Mouse (Mus musculus) heart, embryonic 16.5 days (tissue): Measurements from ENCODE around the gene 1600012H06Rik. TPM values are rescaled to one million over a fixed set of nuclear protein-coding genes. Genes with fewer than 3 reads are reported as not detected.
"Not testable (repeated sequence)": the region's sequence is repeated elsewhere in the genome, so short reads cannot be mapped to it uniquely, and the experiment has no call there.

ENCODE experiments used
- ATAC-seq: fragments of 200-750 bp; cut with Nextera tagmentation; replicated peaks from 2 replicates; pipeline ENCODE4 v1.8.0; 2017; ENCODE audit warnings: moderate number of reproducible peaks; ENCODE audit not compliant: insufficient read depth, low FRiP score; ENCODE audit errors: extremely low read depth
- H3K27ac ChIP-seq: fragments of 300-500 bp; sonication (generic); 2 replicates; pipeline ENCODE4 v1.5.1; 2014; ENCODE audit warnings: mild to moderate bottlenecking, low read length, control low read depth, moderate library complexity
- H3K27me3 ChIP-seq: fragments of 300-500 bp; sonication (generic); 2 replicates; pipeline ENCODE4 v1.6.1; 2014; ENCODE audit warnings: low read length, mixed read lengths; ENCODE audit not compliant: control insufficient read depth, insufficient read depth
- H3K36me3 ChIP-seq: fragments of 300-500 bp; sonication (generic); 2 replicates; pipeline ENCODE4 v1.6.1; 2014; ENCODE audit not compliant: control insufficient read depth, insufficient read depth
- H3K4me1 ChIP-seq: fragments of 300-500 bp; sonication (generic); 2 replicates; pipeline ENCODE4 v1.6.1; 2014; ENCODE audit warnings: low read length, mixed read lengths; ENCODE audit not compliant: control insufficient read depth, insufficient read depth
- H3K4me2 ChIP-seq: fragments of 300-500 bp; sonication (generic); 2 replicates; pipeline ENCODE4 v1.6.1; 2014; ENCODE audit warnings: low read depth, mild to moderate bottlenecking, control low read depth, low read length
- H3K4me3 ChIP-seq: fragments of 300-500 bp; sonication (generic); 2 replicates; pipeline ENCODE4 v1.5.1; 2014; ENCODE audit warnings: mild to moderate bottlenecking, control low read depth, low read length
- H3K9ac ChIP-seq: fragments of 300-500 bp; sonication (generic); 2 replicates; pipeline ENCODE4 v1.6.1; 2014; ENCODE audit warnings: low read length, control low read depth
- H3K9me3 ChIP-seq: fragments of 300-500 bp; sonication (generic); replicated peaks from 2 replicates; pipeline ENCODE4 v1.6.1; 2016; ENCODE audit warnings: low read length; ENCODE audit not compliant: control insufficient read depth
- WGBS: fragments of 180-500 bp; shearing (Covaris S2); extraction: QIAGEN DNeasy Blood & Tissue Kit; methylation state at CpG from one replicate; pipeline ENCODE4 v1.1.7; 2014; 5-methylcytosine and 5-hydroxymethylcytosine counted together
- polyA plus RNA-seq: library from polyadenylated mRNA; unstranded; fragments of >200 nt; fragmentation: Nextera tagmentation; extraction: Ambion mirVana; gene quantifications from 2 replicates; pipeline ENCODE4 v1.2.1, GENCODE M21; 2015

1600012H06Rik gene
- polyA plus RNA-seq, 1 experiment from 2014 or later, result 30.2 TPM

DNA sequence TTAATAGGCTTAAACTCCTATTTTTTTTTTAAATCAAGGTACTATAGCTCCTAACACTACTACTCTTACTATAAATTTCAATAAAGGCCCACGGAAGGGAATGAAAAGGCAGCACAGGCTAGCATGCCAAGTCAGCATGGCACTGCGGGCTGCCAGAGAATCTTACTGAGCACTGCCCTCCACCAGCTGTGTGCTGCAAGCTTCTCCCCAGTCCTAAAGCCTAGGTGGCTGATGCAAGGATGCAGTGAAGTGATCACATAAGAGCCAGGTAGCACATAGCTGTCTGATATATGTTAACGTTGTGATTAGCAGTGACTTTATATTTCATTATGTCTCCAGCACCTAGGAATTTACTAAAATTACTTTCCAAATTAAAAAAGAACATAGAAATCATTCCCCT lies 17.0 kb downstream of the 1600012H06Rik start:
- Histone ChIP-seq H3K4me1 (peaks cover 8% of the 10 kb centered on the region), H3K4me3 (peak overlapping the region; percentile 36), H3K9me3 (no peaks in the 10 kb centered on the region), H3K9ac (peak overlapping the region; percentile 66), H3K36me3 (peaks cover 4% of the 10 kb centered on the region; the same call in 1 of the 2 replicates), H3K4me2 (peak overlapping the region; percentile 66), H3K27me3 (no peaks in the 10 kb centered on the region), H3K27ac (no peak overlapping the region)
- 28% methylated on average over 3 of the region's 3 CpGs for WGBS
- no peak for ATAC-seq

DNA sequence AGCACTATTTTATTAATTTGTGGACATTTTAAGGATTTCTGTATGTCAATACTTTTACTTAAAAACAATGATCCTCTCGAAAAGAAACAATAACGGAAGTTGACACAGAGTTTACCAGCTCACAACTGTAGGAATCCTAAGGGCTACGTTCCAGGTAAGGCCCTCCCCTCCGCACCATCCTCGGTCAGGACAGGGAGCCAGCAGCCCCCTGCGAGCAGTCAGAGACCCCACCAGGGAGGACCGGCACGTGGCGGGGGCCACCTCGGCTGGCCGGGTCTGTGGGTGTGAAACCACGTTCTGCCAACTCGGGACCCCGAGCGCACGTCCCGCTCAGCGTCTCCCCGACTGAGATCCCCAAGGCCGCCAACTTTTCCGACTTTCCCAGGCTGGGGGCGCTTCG lies 17.5 kb downstream of the 1600012H06Rik start:
- peak; percentile 23 for ATAC-seq
- H3K4me2 ChIP-seq, result peak overlapping the region; percentile 96
- H3K9ac ChIP-seq, result peak overlapping the region; percentile 86
- peaks cover 8% of the 10 kb centered on the region for H3K4me1 ChIP-seq
- WGBS, result 0% methylated on average over 19 of the region's 23 CpGs
- peaks cover 4% of the 10 kb centered on the region; the same call in 1 of the 2 replicates for H3K36me3 ChIP-seq
- H3K9me3 ChIP-seq, result no peaks in the 10 kb centered on the region
- H3K27ac ChIP-seq, result peak overlapping the region; percentile 80; the same call in 1 of the 2 replicates
- H3K4me3 ChIP-seq, result peak overlapping the region; percentile 84
- H3K27me3 ChIP-seq, result no peaks in the 10 kb centered on the region

DNA sequence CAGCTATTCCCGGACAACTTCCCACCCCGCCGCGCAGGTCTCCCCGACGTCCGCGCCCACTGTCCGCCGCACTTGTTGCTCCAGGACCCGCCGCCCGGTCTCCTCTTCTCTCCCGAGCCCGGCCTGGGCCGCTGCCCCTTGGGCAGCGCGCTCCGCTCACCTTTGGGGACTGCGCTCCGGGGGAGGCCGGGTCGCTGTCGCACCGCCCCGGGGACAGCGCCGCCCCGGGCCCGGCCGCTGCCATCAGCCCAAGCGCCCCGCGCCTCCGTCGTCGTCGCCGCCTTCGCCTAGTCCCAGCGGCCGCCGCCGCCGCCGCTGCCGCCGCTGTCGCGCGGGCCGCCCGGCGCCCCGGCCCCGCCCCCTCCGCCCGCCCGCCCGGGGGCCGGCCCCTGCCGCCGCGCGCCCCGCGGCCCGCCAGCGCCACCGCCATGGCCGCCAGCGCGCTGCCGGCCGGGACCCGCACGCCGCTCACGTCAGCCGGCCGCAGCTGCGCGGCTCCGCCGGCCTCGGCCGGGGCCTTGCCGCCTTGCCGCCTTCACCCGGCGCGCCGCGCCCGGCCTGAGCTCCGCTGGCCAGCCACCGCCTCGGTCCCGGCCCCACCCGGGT lies 18.1 kb downstream of the 1600012H06Rik start, which contains the start of gene Phf10:
Phf10 (minus strand) TSS at position 323 of the 606 bp plus-strand sequence.
- H3K27ac ChIP-seq, result peak within 1 kb of the TSS; percentile 80
- not testable (repeated sequence) for H3K9me3 ChIP-seq, H3K4me1 ChIP-seq, H3K27me3 ChIP-seq, H3K36me3 ChIP-seq
- H3K4me3 ChIP-seq, result peak within 1 kb of the TSS; percentile 84
- peak; percentile 82 for ATAC-seq
- under 1% methylated on average over 37 of the region's 100 CpGs for WGBS
- H3K4me2 ChIP-seq, result peak within 1 kb of the TSS; percentile 96
- peak within 1 kb of the TSS; percentile 86 for H3K9ac ChIP-seq

DNA sequence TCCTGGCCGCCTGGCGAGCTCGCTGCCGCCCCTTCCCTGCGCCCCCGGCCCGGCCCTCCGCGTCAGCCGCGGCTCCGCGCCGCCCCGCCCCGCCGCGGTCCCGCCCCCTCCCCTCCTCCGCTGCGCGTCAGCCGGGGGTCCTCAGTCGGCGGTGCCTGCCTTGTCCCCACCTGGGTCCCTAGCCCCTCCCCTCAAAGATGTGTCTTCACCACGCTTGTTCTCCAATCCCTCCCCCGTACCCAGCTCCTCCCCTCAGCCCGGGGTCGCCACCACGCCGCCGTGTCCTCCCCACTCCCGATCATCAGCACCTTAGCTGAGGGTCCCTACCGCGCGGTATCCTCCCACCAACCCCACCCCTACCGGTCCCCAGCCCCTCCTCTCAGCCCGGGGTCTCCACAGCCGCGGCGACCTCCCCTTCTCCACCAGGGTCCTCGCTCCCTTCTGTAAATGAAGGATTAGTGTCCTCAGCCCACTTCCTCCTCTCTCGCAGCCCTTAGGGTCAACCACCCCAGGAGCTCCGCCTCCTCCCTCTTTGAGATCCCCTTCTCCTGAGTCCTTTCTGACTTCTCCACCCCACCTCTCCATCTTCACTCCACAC lies 18.7 kb downstream of the 1600012H06Rik start:
- no CpG with 5 or more reads among the region's 44 CpGs for WGBS
- not testable (repeated sequence) for H3K9me3 ChIP-seq, H3K4me3 ChIP-seq, H3K36me3 ChIP-seq, H3K9ac ChIP-seq, H3K4me2 ChIP-seq, H3K27me3 ChIP-seq, H3K27ac ChIP-seq, H3K4me1 ChIP-seq
- peak; percentile 81 for ATAC-seq

DNA sequence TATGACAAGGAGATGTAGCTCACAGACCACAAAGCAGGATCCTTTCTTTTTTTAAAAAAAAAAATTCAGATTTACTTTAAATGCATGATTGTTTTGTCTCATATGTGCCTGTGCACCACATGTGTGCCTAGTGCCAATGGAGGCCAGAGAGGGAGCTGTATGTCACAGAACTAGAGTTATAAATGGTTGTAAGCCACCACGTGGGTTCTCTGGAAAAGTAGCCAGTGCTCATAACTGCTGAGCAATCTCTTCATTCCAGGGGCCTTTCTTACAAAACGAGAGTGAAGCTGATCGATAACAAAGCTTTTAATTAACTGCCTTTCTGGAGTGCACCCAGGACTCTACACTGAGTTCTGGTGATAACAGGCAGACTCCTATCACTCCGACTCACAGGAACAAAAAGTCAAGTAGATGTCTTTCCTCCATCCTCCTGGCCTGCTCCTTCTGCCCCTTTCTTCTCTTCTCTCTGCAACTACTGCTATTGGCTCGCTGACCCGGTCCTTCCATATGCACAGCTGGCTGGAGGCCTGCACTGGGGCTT lies 25.5 kb downstream of the 1600012H06Rik start:
- H3K4me2 ChIP-seq, H3K27ac ChIP-seq, H3K9me3 ChIP-seq, H3K4me3 ChIP-seq, ATAC-seq, H3K4me1 ChIP-seq, H3K27me3 ChIP-seq, H3K9ac ChIP-seq, H3K36me3 ChIP-seq: not testable (repeated sequence)
- no CpG with 5 or more reads among the region's 6 CpGs for WGBS

DNA sequence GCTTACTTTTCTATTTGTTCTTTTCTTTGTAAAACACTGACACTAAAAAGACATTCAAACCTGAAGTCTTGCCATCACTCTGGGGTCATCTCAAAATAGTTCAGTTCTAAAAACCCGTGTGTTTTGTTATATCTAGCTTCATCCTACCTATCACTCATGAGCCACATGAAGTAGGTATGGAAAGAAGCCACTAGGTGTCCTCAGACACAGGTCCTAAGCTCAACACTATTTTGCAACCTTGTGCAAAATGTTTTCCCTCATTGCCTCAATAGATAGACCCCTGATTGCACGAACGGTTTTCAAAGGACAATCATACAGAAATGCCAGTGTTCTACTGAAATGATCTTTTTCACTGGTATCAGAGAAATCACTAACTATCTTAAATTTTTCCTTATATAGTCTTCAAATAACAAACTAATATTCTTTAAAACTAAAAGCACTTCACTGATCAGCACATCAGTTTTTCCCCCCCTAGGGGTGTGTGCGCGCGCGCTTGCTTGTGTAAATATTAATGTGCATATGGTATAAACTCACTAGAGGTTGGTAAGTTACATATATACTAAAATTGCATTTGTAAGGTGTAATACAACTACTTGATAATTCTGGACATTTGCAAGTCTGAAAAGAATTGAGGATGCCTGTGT lies 34.9 kb downstream of the 1600012H06Rik start:
- WGBS, result under 1% methylated on average over 4 of the region's 7 CpGs
- H3K9ac ChIP-seq, H3K27me3 ChIP-seq, H3K4me1 ChIP-seq, H3K4me2 ChIP-seq, H3K4me3 ChIP-seq, ATAC-seq, H3K36me3 ChIP-seq, H3K9me3 ChIP-seq, H3K27ac ChIP-seq: not testable (repeated sequence)

DNA sequence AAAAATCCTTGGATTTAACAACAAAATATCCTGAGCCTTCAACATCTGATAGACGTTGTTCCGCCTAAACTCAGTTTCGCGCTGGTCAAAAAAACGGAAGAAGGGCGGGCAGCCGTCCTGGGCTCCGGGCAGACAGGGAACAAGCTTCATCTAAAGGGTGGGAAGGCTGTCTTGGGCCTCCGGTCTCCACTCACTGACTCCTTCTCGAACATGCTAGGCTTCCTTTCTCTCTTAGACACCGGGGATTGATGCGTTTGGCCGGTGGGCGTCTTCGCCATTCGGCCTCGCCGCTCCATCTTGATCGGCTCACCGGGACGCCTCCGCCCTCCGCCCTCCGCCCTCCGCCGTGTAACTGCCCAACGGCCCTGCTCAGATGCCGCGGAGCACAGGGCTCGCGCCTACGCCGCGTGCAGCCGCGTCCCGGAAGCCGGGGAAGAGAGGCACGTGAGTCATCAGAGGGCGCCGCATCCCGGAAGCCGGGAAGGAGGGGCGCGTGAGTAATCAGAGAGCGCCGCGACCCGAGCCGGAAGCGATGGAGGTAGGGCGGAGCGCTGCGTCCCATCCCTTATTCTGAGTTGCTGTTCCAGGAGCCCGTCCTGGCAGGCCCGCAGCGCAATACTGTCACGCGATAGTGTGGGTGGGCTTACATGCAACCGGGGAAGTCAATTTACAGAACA lies 35.5 kb downstream of the 1600012H06Rik start, which contains the start of the genes 9030025P20Rik and Gm3417:
9030025P20Rik (plus strand) TSS at position 107 of the 677 bp plus-strand sequence.
Gm3417 (minus strand) TSS at position 429 of the 677 bp plus-strand sequence.
- H3K9me3 ChIP-seq, H3K27ac ChIP-seq, H3K27me3 ChIP-seq, H3K4me1 ChIP-seq, H3K4me2 ChIP-seq, H3K4me3 ChIP-seq, H3K36me3 ChIP-seq, H3K9ac ChIP-seq: not testable (repeated sequence)
- peak; percentile 97 for ATAC-seq
- no CpG with 5 or more reads among the region's 60 CpGs for WGBS

DNA sequence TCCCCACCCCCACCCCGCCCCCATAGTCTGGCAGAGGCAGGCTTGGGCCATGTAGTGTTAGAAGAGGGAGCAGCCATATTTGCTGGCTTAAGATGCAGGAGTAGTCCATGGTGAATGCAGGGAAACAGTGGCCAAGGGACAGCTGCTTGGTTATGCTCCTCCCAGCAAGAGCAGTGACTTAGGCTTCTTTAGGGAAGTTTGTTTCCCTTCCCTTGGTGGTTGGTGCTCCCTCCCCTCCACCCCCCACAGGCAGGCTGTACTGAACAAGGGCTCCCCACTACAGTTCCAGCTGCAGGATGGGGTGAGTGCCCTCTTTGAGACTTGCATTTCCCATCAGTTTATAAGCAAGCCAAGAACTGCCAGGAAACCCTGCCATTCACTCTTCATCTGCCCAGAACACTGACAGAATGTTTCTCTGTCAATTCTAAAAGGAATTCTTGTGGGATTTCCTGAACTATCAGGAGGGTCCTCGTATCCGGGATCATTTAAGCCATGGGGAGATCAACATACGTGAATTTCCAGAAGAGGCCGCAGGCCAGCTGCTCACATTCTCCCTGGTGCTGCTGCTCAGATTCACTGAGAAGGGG lies 47.2 kb downstream of the 1600012H06Rik start:
- H3K27me3 ChIP-seq, H3K4me3 ChIP-seq, H3K9ac ChIP-seq, ATAC-seq, H3K36me3 ChIP-seq, H3K9me3 ChIP-seq, H3K4me1 ChIP-seq, H3K27ac ChIP-seq, H3K4me2 ChIP-seq: not testable (repeated sequence)
- 82% methylated on average over 4 of the region's 5 CpGs for WGBS
